Mouse (Mus musculus): Measurements from ENCODE around the gene Serpinb8. TPM values are rescaled to one million over a fixed set of nuclear protein-coding genes. Genes with fewer than 3 reads are reported as not detected.

Gene Serpinb8
- polyA plus RNA-seq (2012; rRNA removed) = 0.26 and 0.51 TPM in 2 replicates

GRCm38 (mm10) chr1:107589691-107590470 lies at the start of gene Serpinb8:
Gene Serpinb8 (plus strand): TSS chr1:107590006.

Other genes with a start within 250 kb of the Serpinb8 start
- not detected in 2 replicates for gene Serpinb11, start 228.8 kb upstream of the Serpinb8 start, polyA plus RNA-seq (2012; rRNA removed)
- 0.02 TPM in 1 of 2 replicates, not detected in the other for gene Serpinb7, start 190.4 kb upstream of the Serpinb8 start, polyA plus RNA-seq (2012; rRNA removed)
- gene Serpinb2, start 78.6 kb upstream of the Serpinb8 start, polyA plus RNA-seq (2012; rRNA removed) = 0.44 and 0.45 TPM in 2 replicates

All from central nervous system, embryonic 11.5 days (tissue).